Mouse (Mus musculus) heart, adult 2 months (tissue): ENCODE results near the gene Slain1. TPM values are rescaled to one million over a fixed set of nuclear protein-coding genes. Genes with fewer than 3 reads are reported as not detected.

Source experiments
- DNase-seq, 2 experiments: peaks; one replicate each; pipeline ENCODE4 v3.0.0; 2021
- H3K27ac ChIP-seq: fragments of 200-600 bp; 2 replicates; pipeline ENCODE4 v1.8.1; 2022
- H3K27me3 ChIP-seq: fragments of 200-500 bp; 2 replicates; pipeline ENCODE4 v1.6.1; 2012; ENCODE audit warnings: mild to moderate bottlenecking, low read length, inconsistent platforms, mixed read lengths; ENCODE audit not compliant: control insufficient read depth, insufficient read depth
- H3K36me3 ChIP-seq: fragments of 200-500 bp; 2 replicates; pipeline ENCODE4 v1.6.1; 2012; ENCODE audit warnings: low read length, inconsistent platforms; ENCODE audit not compliant: control insufficient read depth, insufficient read depth
- H3K4me1 ChIP-seq: fragments of 200-500 bp; 2 replicates; pipeline ENCODE4 v1.6.1; 2011; ENCODE audit warnings: low read length; ENCODE audit not compliant: control insufficient read depth, insufficient read depth
- H3K4me3 ChIP-seq: fragments of 200-600 bp; 2 replicates; pipeline ENCODE4 v1.8.1; 2022
- H3K79me2 ChIP-seq: fragments of 200-500 bp; replicated peaks from 2 replicates; pipeline ENCODE4 v1.6.1; 2012; ENCODE audit warnings: mild to moderate bottlenecking, inconsistent platforms, low read length, moderate library complexity, mixed read lengths; ENCODE audit not compliant: control insufficient read depth, insufficient read depth
- H3K9ac ChIP-seq: fragments of 200-500 bp; 2 replicates; pipeline ENCODE4 v1.6.1; 2012; ENCODE audit warnings: low read depth, mild to moderate bottlenecking, control low read depth, inconsistent platforms, low read length, mixed read lengths
- CTCF ChIP-seq: fragments of 200-600 bp; IDR thresholded peaks from 2 replicates; pipeline ENCODE4 v1.8.1; 2022; ENCODE audit warnings: antibody characterized with exemption, mild to moderate bottlenecking, moderate library complexity
- EP300 ChIP-seq: fragments of 200-500 bp; IDR thresholded peaks from 2 replicates; pipeline ENCODE4 v1.6.1; 2011; ENCODE audit warnings: low read depth, low read length, control low read depth; ENCODE audit not compliant: insufficient read depth
- POLR2A ChIP-seq: fragments of 200-500 bp; IDR thresholded peaks from 2 replicates; pipeline ENCODE4 v1.6.1; 2011; ENCODE audit warnings: mild to moderate bottlenecking, low read depth, low read length, control low read depth; ENCODE audit not compliant: insufficient read depth
- WGBS: fragments of 180-500 bp; shearing (Covaris S2); methylation state at CpG from one replicate; pipeline ENCODE4 v1.1.7; 2018; 5-methylcytosine and 5-hydroxymethylcytosine counted together
- intact Hi-C: fragments of 180-260 bp; cut with DNase I; formaldehyde crosslinking; loops from one replicate; pipeline ENCODE4 v1.15.1; 2025
- microRNA-seq, 2 experiments: library from miRNA; unstranded; fragments of <30 nt; microRNA quantifications; one replicate each; pipeline ENCODE4 v1.2.0; 2021
- polyA plus RNA-seq: library from polyadenylated mRNA; depleted of rRNA; stranded (reverse); fragments of >200 nt; gene quantifications from 2 replicates; pipeline ENCODE4 v1.2.3, GENCODE M21; 2012; rRNA removed
- total RNA-seq, 2 experiments: library from RNA; stranded (reverse); gene quantifications; 2 replicates each; pipeline ENCODE4 v1.2.3; 2021

The Slain1 gene
- total and polyA plus RNA-seq, 3 experiments, result 0.10 to 0.43 (median 0.41) TPM

DNA sequence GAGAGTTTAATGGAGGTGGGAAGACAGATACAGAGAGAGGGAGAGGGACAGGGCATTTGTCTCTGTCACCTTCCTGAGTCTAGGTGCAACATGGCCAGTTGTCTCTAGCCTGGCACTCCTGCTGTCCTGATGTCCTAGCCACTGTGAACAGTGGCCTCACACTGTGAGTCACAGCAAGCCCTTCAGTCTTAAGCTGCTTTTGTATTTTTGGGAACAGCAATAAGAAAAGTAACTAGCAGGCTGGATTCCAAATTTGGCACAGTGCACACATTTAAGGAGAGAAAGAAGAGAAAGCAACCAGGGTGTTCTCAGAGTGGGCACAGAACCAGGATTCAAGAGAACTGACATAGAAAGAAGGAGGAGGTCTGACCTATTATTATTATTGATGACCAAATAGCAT is 101.4 kb downstream of the Slain1 start:
- no peak for DNase-seq
- intact Hi-C loops, result no loop called here
- TF ChIP-seq CTCF, result no peak
- no peak for TF ChIP-seq EP300
- no peak for TF ChIP-seq POLR2A
- Histone ChIP-seq H3K27me3 (no peaks in the 10 kb centered on the region), H3K79me2 (no peaks in the 10 kb centered on the region), H3K4me1 (no peaks in the 10 kb centered on the region), H3K36me3 (no peaks in the 10 kb centered on the region), H3K9ac (no peak overlapping the region), H3K4me3 (no peak overlapping the region), H3K27ac (no peak overlapping the region)

DNA sequence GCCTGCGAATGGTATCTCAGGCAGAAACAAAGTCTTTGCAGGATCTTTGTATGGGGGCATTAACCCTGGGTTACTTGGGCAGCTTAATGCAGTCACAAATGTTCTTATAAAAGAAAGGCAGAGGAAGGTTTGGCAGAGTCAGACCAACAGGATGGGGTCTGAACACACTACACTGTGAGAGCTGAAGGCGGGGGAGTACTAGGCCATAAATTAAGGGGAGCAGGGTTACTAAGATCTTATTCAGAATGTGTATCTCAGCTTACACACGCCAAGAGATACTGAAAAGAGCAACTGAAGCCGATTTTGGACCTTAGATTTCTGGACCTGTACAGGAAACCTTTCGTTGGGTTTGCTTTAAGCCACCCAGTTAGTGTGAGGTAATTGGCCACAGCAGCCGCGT is 102.7 kb downstream of the Slain1 start:
- DNase-seq, result no peak
- Histone ChIP-seq H3K4me3 (no peak overlapping the region), H3K36me3 (no peaks in the 10 kb centered on the region), H3K27me3 (no peaks in the 10 kb centered on the region), H3K27ac (no peak overlapping the region), H3K79me2 (no peaks in the 10 kb centered on the region), H3K4me1 (no peaks in the 10 kb centered on the region), H3K9ac (no peak overlapping the region)
- WGBS, result 85% methylated on average over 7 of the region's 7 CpGs
- no peak for TF ChIP-seq EP300
- no peak for TF ChIP-seq POLR2A
- no peak for TF ChIP-seq CTCF
- intact Hi-C loops, result no loop called here

DNA sequence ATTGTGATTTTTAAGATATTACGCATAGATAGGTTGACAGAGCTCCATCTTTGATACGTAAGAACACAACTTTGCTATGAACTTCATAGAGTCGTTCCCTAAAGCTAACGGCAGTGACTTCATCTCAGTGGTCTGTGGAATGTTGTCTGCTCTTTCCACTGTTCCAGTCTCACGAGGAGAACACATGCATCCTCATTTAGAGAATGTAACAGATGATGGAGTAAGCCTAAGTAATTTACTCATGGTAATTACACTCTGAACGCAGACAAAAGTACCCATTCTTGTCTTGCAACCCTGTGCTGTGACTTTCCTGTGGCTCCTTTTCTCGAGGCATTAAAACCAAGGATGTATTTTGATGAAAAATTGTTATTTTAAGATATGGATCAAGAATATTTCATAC is 104.0 kb downstream of the Slain1 start:
- no peak for DNase-seq
- no peak overlapping the region for H3K9ac ChIP-seq
- intact Hi-C loops, result no loop called here
- no peaks in the 10 kb centered on the region for H3K36me3 ChIP-seq
- TF ChIP-seq POLR2A (no peak), EP300 (no peak), CTCF (no peak)
- WGBS, result 83% methylated on average over 7 of the region's 7 CpGs
- no peaks in the 10 kb centered on the region for H3K4me1 ChIP-seq
- no peak overlapping the region for H3K4me3 ChIP-seq
- no peak overlapping the region for H3K27ac ChIP-seq
- no peaks in the 10 kb centered on the region for H3K79me2 ChIP-seq
- no peaks in the 10 kb centered on the region for H3K27me3 ChIP-seq

DNA sequence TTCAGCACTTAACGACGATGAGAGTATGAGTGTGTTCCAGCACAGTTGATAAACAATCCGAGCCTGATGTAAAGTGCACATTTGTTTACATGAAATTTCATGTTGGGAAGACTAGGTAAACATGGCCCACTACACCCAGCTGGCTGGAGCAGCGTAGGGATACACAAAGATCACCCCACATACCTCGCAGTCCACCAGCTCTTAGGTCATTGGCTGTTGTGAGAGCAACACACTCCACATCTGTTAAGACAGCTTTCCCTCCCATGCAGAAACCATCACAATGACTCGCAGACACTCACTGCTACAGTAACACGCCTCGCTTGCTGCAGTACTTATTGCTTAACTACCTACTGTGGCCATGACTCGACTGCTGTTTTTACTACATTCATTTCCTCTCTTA is 104.4 kb downstream of the Slain1 start:
- intact Hi-C loops, result no loop called here
- no peak for DNase-seq
- Histone ChIP-seq H3K79me2 (no peaks in the 10 kb centered on the region), H3K9ac (no peak overlapping the region), H3K36me3 (no peaks in the 10 kb centered on the region), H3K27ac (no peak overlapping the region), H3K4me3 (no peak overlapping the region), H3K4me1 (no peaks in the 10 kb centered on the region; the same call in 1 of the 2 replicates), H3K27me3 (no peaks in the 10 kb centered on the region)
- WGBS, result 85% methylated on average over 9 of the region's 9 CpGs
- TF ChIP-seq EP300 (no peak), POLR2A (no peak), CTCF (no peak)

Small RNA genes lying within 50 kb of the gene (microRNA-seq; reads per million reads assigned to microRNA genes)
- gene Gm22877, result 0 reads per million in 2 experiments

Other genes starting within 250 kb of the Slain1 start
- under 1 TPM; 0.11 to 0.42 TPM for gene Scel, start 136.9 kb upstream of the Slain1 start, total RNA-seq
- gene Scel, start 136.9 kb upstream of the Slain1 start, polyA plus RNA-seq, result 0.12 and 0.21 TPM in 2 replicates
- 10 to 100 TPM; 16.3 to 18.6 TPM for gene Ednrb, start 194.2 kb downstream of the Slain1 start, total RNA-seq
- 8.0 and 9.2 TPM in 2 replicates for gene Ednrb, start 194.2 kb downstream of the Slain1 start, polyA plus RNA-seq